Mouse (Mus musculus) liver, postnatal 0 days (tissue): ENCODE measurements around the gene Olfr959. TPM values are rescaled to one million over a fixed set of nuclear protein-coding genes. Genes with fewer than 3 reads are reported as not detected.

ENCODE experiments used
- ATAC-seq: fragments of 200-750 bp; cut with Nextera tagmentation; 2 replicates; pipeline ENCODE4 v1.8.0; 2017; ENCODE audit warnings: mild to moderate bottlenecking, moderate library complexity
- DNase-seq: peaks from one replicate; pipeline ENCODE4 v3.0.0-alpha.2; 2016
- H3K27ac ChIP-seq: fragments of 300-500 bp; sonication (generic); 2 replicates; pipeline ENCODE4 v1.5.1; 2014; ENCODE audit warnings: antibody characterized with exemption, moderate library complexity, mild to moderate bottlenecking, low read depth
- H3K27me3 ChIP-seq: fragments of 300-500 bp; sonication (generic); 2 replicates; pipeline ENCODE4 v1.6.1; 2014; ENCODE audit warnings: low read length, control low read depth, mixed read lengths; ENCODE audit not compliant: insufficient read depth
- H3K36me3 ChIP-seq: fragments of 300-500 bp; sonication (generic); replicated peaks from 2 replicates; pipeline ENCODE4 v1.6.1; 2014; ENCODE audit warnings: mild to moderate bottlenecking, control low read depth, low read length, moderate library complexity, mixed read lengths; ENCODE audit not compliant: insufficient read depth
- H3K4me1 ChIP-seq: fragments of 300-500 bp; sonication (generic); 2 replicates; pipeline ENCODE4 v1.6.1; 2014; ENCODE audit warnings: antibody characterized with exemption, mild to moderate bottlenecking, control low read depth; ENCODE audit not compliant: insufficient read depth
- H3K4me2 ChIP-seq: fragments of 300-500 bp; sonication (generic); 2 replicates; pipeline ENCODE4 v1.6.1; 2014; ENCODE audit warnings: low read depth, mild to moderate bottlenecking, low read length, moderate library complexity, mixed read lengths
- H3K4me3 ChIP-seq: fragments of 300-500 bp; sonication (generic); 2 replicates; pipeline ENCODE4 v1.5.1; 2014; ENCODE audit warnings: low read depth, low read length
- H3K9ac ChIP-seq: fragments of 300-500 bp; sonication (generic); replicated peaks from 2 replicates; pipeline ENCODE4 v1.6.1; 2014; ENCODE audit warnings: mild to moderate bottlenecking, moderate library complexity
- H3K9me3 ChIP-seq: fragments of 300-500 bp; sonication (generic); 2 replicates; pipeline ENCODE4 v1.6.1; 2016; ENCODE audit warnings: mild to moderate bottlenecking, control low read depth, low read length, mixed read lengths
- CTCF ChIP-seq: sonication (generic); IDR thresholded peaks from 2 replicates; pipeline ENCODE4 v1.5.1; 2016; ENCODE audit warnings: antibody characterized with exemption, low read depth
- EP300 ChIP-seq: IDR thresholded peaks from 2 replicates; pipeline ENCODE4 v1.6.1; 2016; ENCODE audit warnings: antibody characterized with exemption, low read depth, mild to moderate bottlenecking
- WGBS: fragments of 180-500 bp; shearing (Covaris S2); extraction: QIAGEN DNeasy Blood & Tissue Kit; methylation state at CpG from one replicate; pipeline ENCODE4 v1.1.7; 2014; ENCODE audit not compliant: insufficient replicate concordance; 5-methylcytosine and 5-hydroxymethylcytosine counted together
- polyA plus RNA-seq: library from polyadenylated mRNA; unstranded; fragments of >200 nt; fragmentation: Nextera tagmentation; extraction: Ambion mirVana; gene quantifications from 2 replicates; pipeline ENCODE4 v1.2.1, GENCODE M21; 2015

Gene Olfr959
- polyA plus RNA-seq, 1 experiment from 2014 or later: not detected

- no peaks in the 10 kb centered on the region for H3K36me3 ChIP-seq
- DNase-seq: no peak
- H3K4me3 ChIP-seq: 0 out of 2 replicates have a peak within 1 kb of the TSS, but pooled peaks have one; percentile 7
- H3K9ac ChIP-seq: no peak within 1 kb of the TSS
- no peaks in the 10 kb centered on the region for H3K4me1 ChIP-seq
- H3K27ac ChIP-seq: no peak within 1 kb of the TSS
- TF ChIP-seq EP300 (no peak), CTCF (no peak)
- ATAC-seq: no peak
- WGBS: 4% methylated on average over 8 of the region's 8 CpGs
- 0 out of 2 replicates have a peak, but pooled peaks cover 9% of the 10 kb centered on the region for H3K27me3 ChIP-seq
- peak within 1 kb of the TSS; percentile 29; the same call in 1 of the 2 replicates for H3K4me2 ChIP-seq
- no peaks in the 10 kb centered on the region for H3K9me3 ChIP-seq
Measured at GRCm38 (mm10) chr9:39603999-39604453, 28.7 kb upstream of the Olfr959 start, which contains the start of gene AW551984. AW551984 (minus strand) TSS chr9:39604403.

GRCm38 (mm10) chr9:39603333-39603845, 28.0 kb upstream of the Olfr959 start:
- no peak overlapping the region for H3K9ac ChIP-seq
- 0 out of 2 replicates have a peak overlapping the region, but pooled peaks have one; percentile 7 for H3K4me3 ChIP-seq
- H3K4me2 ChIP-seq: peak overlapping the region; percentile 29; the same call in 1 of the 2 replicates
- H3K36me3 ChIP-seq: no peaks in the 10 kb centered on the region
- TF ChIP-seq CTCF (no peak), EP300 (no peak)
- no peak for DNase-seq
- 0 out of 2 replicates have a peak, but pooled peaks cover 9% of the 10 kb centered on the region for H3K27me3 ChIP-seq
- H3K27ac ChIP-seq: no peak overlapping the region
- H3K9me3 ChIP-seq: no peaks in the 10 kb centered on the region
- 3% methylated on average over 9 of the region's 9 CpGs for WGBS
- ATAC-seq: no peak
- H3K4me1 ChIP-seq: no peaks in the 10 kb centered on the region

GRCm38 (mm10) chr9:39602536-39603332, 27.4 kb upstream of the Olfr959 start:
- TF ChIP-seq EP300 (no peak), CTCF (no peak)
- H3K4me3 ChIP-seq: 0 out of 2 replicates have a peak overlapping the region, but pooled peaks have one; percentile 7

GRCm38 (mm10) chr9:39577050-39577449, 1.7 kb upstream of the Olfr959 start:
- Histone ChIP-seq H3K27me3 (no peaks in the 10 kb centered on the region), H3K9me3 (no peaks in the 10 kb centered on the region), H3K27ac (no peak overlapping the region), H3K36me3 (no peaks in the 10 kb centered on the region), H3K4me3 (no peak overlapping the region), H3K4me2 (no peak overlapping the region), H3K9ac (no peak overlapping the region), H3K4me1 (no peaks in the 10 kb centered on the region)
- ATAC-seq (no peak), DNase-seq (no peak)
- TF ChIP-seq CTCF: no peak
- no peak for TF ChIP-seq EP300
- WGBS: 68% methylated on average over 5 of the region's 5 CpGs

More at GRCm38 (mm10) chr9:39602536-39603332, 27.4 kb upstream of the Olfr959 start:
- ATAC-seq: no peak
- Histone ChIP-seq H3K27me3 (0 out of 2 replicates have a peak, but pooled peaks cover 9% of the 10 kb centered on the region), H3K4me1 (no peaks in the 10 kb centered on the region), H3K36me3 (no peaks in the 10 kb centered on the region), H3K9ac (no peak overlapping the region), H3K9me3 (no peaks in the 10 kb centered on the region), H3K4me2 (peak overlapping the region; percentile 15), H3K27ac (no peak overlapping the region)
- DNase-seq: no peak
- WGBS: 3% methylated on average over 19 of the region's 19 CpGs

GRCm38 (mm10) chr9:39558349-39558647, 17.1 kb downstream of the Olfr959 start:
- no peak overlapping the region for H3K9ac ChIP-seq
- no peak overlapping the region for H3K27ac ChIP-seq
- TF ChIP-seq CTCF (no peak), EP300 (no peak)
- ATAC-seq (no peak), DNase-seq (no peak)
- H3K4me3 ChIP-seq: no peak overlapping the region
- H3K4me2 ChIP-seq: no peak overlapping the region
- no peaks in the 10 kb centered on the region for H3K9me3 ChIP-seq
- no peaks in the 10 kb centered on the region for H3K36me3 ChIP-seq
- no peaks in the 10 kb centered on the region for H3K27me3 ChIP-seq
- no peaks in the 10 kb centered on the region for H3K4me1 ChIP-seq

- Histone ChIP-seq H3K4me1 (no peaks in the 10 kb centered on the region), H3K27ac (no peak overlapping the region), H3K4me2 (no peak overlapping the region), H3K9me3 (no peaks in the 10 kb centered on the region), H3K27me3 (no peaks in the 10 kb centered on the region), H3K4me3 (no peak overlapping the region), H3K9ac (no peak overlapping the region), H3K36me3 (no peaks in the 10 kb centered on the region)
- WGBS: 51% methylated on average over 3 of the region's 3 CpGs
- ATAC-seq: no peak
- DNase-seq: no peak
- TF ChIP-seq EP300: no peak
- TF ChIP-seq CTCF: no peak
Measured at GRCm38 (mm10) chr9:39557529-39558348, 17.6 kb downstream of the Olfr959 start.
